Mouse (Mus musculus) ovary, adult 18-20 months (tissue): Measurements from ENCODE around the gene Atp1a3.
"Not testable (repeated sequence)": the region's sequence is repeated elsewhere in the genome, so short reads cannot be mapped to it uniquely, and the experiment has no call there.

ENCODE experiments used
- DNase-seq: peaks from one replicate; pipeline ENCODE4 v3.0.0; 2022; ENCODE audit warnings: low spot score, mixed read lengths

The Atp1a3 gene

GRCm38 (mm10) chr7:25005421-25006065 is at the start of gene Atp1a3:
TSS of gene Atp1a3 (minus strand) at chr7:25005958.
- DNase-seq: peak; percentile 32

GRCm38 (mm10) chr7:25052587-25052986 is 46.8 kb upstream of the Atp1a3 start:
- DNase-seq: no peak

DNA sequence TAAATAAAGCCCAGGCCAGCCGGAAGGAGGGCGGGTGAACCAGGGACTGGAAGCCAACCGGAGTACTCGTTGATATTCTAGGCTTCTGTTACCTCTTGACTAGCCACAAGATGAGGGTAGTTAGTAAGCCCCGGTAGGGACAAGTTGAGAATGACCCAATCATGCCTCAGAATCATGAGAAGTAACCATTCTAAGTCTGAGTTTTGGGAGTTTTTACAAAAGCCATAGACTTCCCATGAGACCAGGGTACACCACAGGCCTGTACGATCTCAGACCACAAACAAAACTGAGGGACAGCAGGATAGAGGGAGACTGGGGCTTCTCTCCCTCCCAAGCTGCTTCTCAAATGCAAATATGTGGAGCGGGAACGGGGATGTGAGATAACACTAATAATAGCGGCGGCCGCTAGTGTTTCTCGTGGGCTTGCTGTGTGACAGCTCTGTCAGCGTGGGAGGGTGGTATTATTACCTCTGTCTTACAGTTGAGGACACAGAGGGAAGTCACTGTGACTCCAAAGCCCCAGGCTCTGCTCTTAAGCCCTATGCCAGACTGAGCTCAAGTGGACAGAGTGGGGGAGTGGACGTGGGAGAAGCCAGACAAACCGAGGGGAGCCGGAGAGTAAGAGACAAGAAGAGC is 43.7 kb upstream of the Atp1a3 start:
- DNase-seq: no peak

GRCm38 (mm10) chr7:25047363-25047762 is 41.6 kb upstream of the Atp1a3 start:
- no peak for DNase-seq

DNA sequence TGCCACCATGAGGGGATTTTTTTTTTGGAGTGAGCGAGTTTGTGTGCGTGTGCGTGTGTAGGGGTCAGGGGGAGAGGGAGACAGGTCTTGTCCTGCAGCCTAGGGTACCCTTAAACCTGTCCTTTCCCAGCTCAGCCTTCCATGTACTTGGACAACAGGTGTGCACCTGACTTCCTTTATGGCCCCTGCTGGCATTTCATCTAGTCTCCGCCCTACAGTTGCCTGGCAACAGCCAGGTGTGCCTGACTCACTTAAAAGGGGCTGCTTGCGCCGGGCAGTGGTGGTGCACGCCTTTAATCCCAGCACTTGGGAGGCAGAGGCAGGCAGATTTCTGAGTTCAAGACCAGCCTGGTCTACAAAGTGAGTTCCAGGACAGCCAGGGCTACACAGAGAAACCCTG is 38.8 kb upstream of the Atp1a3 start:
- DNase-seq: not testable (repeated sequence)

DNA sequence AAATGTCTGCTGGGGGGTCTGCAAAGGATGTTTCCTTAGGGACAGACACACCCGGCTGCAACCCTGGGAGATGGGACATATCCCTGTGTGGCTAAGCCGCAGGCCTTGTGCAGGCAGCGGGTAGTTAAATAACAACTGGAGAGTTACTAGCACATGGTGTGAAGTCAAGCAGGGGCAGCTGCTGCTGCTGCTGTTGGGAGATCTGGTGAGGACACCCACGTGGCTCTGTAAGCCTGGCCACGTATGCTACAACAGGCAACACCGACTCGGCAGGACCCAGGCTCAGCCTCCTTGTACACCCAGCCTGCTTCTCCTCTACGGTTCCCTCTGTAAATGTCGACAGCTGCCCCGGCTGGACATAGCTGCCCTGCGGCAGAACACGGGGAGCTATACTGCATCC is 36.2 kb upstream of the Atp1a3 start:
- no peak for DNase-seq

GRCm38 (mm10) chr7:25035916-25036315 is 30.2 kb upstream of the Atp1a3 start:
- DNase-seq: no peak

DNA sequence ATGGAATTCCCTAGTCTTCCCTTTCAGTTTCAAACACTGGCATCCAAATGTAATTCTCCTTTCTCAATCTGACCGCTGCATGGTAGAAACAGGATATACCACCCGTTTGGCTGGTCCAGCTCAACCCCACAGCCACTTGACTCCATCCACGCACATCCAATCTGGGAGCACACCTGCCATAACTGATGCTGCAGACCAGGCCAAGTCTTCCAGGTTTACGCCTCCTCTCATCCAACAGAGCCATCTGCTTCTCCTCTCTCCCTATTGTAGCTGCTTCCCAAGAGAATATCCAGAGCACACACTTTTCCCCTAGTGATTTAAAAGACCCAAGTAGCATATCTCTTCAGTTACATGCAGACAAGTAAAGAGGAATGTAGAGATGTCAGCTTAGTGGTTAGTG is 29.0 kb upstream of the Atp1a3 start:
- DNase-seq: no peak

- no peak for DNase-seq
These were observed 25.8 kb upstream of the Atp1a3 start for GRCm38 (mm10) chr7:25031528-25031927.

- DNase-seq: no peak
These were observed 24.4 kb upstream of the Atp1a3 start for GRCm38 (mm10) chr7:25030032-25030753.

- no peak for DNase-seq
These were observed 20.7 kb upstream of the Atp1a3 start for GRCm38 (mm10) chr7:25026452-25026851.

DNA sequence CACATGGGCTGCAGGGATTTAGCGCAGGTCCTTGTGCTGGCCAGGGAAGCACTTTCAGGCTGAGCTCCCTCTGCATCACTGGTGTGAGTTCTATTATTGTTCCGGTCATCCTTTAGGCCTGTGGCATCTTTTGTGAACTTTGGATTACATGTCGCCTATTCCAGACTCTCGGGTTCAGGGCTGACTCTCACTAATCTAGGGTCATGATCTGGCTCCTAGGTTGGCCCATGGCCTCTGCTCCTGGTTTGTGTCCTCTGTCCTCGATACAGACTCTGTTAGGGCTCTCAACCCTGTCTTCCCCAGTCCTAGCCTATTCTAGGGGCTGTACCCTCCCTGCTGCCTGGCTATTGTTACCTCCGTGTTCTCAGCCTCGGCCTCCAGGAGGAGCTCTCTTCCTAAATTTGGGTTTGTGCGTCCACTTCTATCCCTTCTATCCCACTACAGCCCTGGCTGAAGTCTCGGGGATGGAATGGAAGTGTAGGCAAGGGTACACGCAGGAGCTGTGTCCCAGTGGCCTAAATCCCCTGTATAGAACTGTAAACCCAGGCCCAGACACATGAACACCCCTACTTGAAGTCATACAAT is 20.2 kb upstream of the Atp1a3 start:
- no peak for DNase-seq

- no peak for DNase-seq
These were observed 5.8 kb upstream of the Atp1a3 start for GRCm38 (mm10) chr7:25011592-25011991.

DNA sequence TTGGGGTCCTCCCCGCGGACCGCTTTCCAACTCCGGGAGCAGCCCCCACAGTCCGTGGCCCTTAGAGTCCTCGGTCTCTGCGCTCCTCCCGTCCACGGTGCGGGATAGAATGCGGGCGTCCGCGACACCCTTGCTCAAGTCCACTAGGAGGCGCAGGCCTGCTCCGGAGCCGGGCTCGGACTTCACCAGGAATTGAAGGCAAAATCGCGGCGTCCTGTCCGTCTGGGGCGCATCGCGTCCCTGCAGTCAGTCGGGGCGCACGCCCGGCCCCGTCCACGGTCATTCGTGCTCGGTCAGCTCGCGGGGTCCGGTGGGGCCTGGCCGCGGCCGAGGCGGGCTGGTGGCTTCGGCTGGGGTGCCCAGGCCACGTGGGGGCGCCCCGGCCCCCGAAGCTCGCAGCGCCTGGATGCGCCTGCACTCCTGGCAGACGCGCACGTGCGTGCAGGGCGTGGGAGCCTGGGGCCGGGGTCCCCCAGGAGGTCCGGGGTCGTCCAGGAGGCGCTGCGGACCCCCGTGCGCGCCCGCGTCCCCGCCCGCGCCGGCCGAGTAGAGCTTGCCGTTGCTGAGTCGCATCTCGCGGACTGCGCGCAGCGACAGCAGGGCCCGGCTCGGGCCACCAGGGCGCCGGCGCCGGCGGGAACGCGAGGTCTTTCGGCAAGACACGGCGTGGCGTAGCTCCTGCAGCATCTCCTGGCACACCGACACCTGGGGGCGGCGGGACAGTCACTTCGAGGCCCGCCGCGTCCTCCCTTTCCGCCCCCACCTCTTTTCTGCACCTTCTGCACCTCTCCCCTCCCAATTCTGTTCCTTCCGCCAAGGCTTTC is 4.5 kb upstream of the Atp1a3 start:
- no peak for DNase-seq

DNA sequence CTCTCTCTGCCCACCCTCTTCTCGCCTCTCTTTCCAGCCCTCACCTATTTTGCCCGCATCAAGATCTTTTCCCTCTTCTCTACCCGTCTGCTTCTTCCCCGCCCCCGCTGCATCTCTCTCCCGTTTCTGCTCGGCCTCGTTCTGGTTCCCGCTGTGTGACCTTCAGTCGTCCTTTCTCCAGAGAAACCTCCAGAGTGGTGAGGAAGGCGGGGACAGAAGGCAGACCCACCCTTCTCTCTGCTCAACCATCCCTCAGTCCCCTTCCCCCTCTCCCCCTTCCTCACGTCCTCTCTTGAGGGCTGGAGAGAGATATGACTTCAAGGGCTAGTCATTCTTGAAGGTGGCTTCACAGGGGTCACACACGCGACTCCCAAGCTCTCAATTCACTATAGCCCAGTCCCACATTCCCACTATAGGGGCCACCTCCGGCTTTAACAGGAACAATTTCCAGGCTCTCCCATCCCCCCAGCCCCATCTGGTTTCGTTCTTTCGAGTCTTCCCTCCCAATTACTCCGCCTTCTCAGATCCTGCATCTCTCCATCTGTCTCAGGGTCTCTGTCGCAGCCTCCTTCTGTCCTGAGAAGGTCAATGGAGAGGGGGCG is 3.4 kb upstream of the Atp1a3 start:
- DNase-seq: no peak

- peak; percentile 60 for DNase-seq
These were observed 2.9 kb upstream of the Atp1a3 start for GRCm38 (mm10) chr7:25008635-25009034.

DNA sequence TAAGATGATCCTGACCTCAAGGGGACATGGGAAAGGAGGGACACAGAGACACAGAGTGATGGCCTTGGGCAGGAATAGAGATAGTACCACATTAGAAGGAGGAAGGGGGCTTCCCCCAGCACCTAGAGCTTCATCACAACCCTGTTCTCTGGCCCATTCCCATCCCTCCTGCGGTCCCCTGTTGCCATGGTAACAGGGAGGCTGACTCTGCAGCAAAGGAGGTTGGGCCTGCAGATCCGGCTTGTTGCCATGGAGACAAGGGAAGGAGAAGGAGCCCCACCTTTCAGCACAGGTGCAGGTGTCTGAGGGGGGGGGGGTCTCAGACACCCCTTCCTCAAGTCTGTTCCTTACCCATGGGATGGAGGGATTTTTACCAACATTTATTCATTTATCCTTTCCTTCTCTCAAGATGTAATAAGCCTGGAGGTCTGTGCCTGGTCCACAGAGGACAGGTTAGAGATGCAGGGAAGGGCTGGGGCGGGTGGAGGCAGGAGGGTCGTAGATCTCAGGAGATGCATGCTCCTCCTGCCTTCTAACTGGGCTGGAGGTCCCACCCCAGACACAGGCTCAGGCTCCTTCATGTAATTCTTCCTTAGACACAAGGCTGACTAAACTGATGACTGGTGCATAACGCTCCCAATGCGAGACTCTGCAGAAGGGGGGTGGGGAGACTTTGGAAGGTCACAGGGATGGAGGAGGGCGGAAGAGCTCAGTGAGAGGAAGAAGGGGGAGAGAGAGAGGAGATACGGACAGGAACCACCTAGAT is 2.0 kb upstream of the Atp1a3 start:
- no peak for DNase-seq

DNA sequence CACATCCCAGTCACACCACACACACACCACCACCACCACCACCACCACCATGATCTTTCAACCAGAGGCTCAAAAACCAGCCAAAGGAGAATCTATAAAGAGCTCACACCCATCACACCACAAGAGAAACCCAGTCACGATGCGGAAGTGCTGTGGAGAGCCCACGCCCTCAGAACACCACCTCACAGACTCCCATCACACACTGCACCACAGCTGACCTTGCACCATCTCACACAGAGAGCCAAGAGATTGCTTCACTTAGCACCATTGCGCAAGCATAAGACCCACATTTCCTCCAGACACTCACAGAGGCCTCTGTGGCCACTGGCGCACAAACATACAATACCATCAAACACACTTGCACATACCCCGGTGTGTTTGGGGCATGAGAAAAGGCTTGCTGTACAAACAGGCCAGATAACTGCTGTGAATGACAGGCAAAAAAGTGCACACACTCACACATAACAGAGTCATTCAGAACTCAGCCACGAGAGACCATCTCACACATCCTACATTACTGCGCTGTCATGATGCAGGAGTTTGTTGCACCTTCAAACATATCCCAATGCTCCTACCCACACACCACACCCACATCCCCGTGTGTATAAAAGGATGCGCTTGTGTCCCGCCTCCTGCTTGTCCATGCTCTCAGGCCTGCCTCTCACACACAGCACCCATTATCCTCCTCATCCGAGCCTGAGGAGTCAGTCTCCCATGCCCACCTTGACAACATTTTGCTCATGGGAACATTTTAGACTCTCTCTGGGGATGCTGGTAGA is 1.0 kb upstream of the Atp1a3 start:
- peak; percentile 29 for DNase-seq

DNA sequence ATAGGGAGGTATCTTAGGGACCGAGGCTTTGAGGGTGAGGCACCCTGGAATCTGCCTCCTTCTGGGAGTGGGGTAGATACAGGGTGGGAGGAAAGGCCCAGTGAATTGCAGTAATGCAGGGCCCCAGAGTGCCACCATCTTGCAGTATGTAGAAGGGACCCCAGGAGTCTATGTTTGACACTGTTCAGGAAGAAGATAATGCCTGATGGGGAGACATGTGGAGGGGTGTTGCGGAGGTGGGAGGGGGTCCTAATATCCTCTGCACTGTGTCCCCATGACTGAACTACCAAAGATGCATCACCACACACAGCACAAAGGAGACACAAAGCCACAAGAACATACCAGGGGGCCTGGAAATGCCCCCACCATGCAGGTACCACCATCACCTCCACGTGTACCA is 413 bp upstream of the Atp1a3 start:
- DNase-seq: no peak

DNA sequence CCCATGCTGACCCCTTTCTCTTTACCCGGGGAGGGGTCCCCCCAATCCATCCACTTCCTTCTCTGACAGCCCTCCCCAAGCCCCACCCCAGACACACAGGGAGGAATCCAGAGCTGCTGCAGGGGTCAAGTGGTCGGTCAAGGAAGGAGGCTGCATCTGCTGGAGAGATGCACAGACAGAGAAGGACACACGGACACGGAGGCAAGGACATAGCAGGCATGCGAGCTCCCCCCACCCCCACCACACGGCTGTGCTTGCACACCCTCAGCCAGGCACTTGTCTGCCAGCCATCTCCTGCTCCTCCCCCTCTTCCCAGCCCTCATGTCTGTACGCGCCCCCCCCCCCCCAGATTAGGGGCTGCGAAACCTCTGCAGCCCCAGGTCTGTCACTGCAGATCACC is 952 bp downstream of the Atp1a3 start:
- DNase-seq: no peak
